Mouse (Mus musculus): Measurements from ENCODE around the gene Prl3d3.

- TF ChIP-seq GATA1 (IDR thresholded peaks at IDR 0.05; ENCODE audit: low read length): no peak
- TF ChIP-seq TAL1 (IDR thresholded peaks at IDR 0.05; ENCODE audit: low read length): no peak
Observed at GRCm38 (mm10) chr13:27148264-27148663, 8.3 kb upstream of the Prl3d3 start.

Data from erythroblast, embryonic 14.5 days (primary cell).